Mouse (Mus musculus) intestine, embryonic 15.5 days (tissue): ENCODE data around the gene Cyp2e1. TPM values are rescaled to one million over a fixed set of nuclear protein-coding genes. Genes with fewer than 3 reads are reported as not detected.

Experiments used
- ATAC-seq: fragments of 200-750 bp; cut with Nextera tagmentation; 2 replicates; pipeline ENCODE4 v1.8.0; 2017; ENCODE audit warnings: moderate TSS enrichment, moderate library complexity
- H3K27ac ChIP-seq: fragments of 300-500 bp; sonication (generic); 2 replicates; pipeline ENCODE4 v1.5.1; 2015; ENCODE audit warnings: mild to moderate bottlenecking, inconsistent platforms
- H3K27me3 ChIP-seq: fragments of 300-500 bp; sonication (generic); replicated peaks from 2 replicates; pipeline ENCODE4 v1.6.1; 2015; ENCODE audit warnings: inconsistent platforms
- H3K36me3 ChIP-seq: fragments of 300-500 bp; sonication (generic); 2 replicates; pipeline ENCODE4 v1.6.1; 2015; ENCODE audit warnings: inconsistent platforms
- H3K4me1 ChIP-seq: fragments of 300-500 bp; sonication (generic); replicated peaks from 2 replicates; pipeline ENCODE4 v1.6.1; 2015; ENCODE audit warnings: inconsistent platforms
- H3K4me2 ChIP-seq: fragments of 300-500 bp; sonication (generic); replicated peaks from 2 replicates; pipeline ENCODE4 v1.6.1; 2015; ENCODE audit warnings: mild to moderate bottlenecking, inconsistent platforms
- H3K4me3 ChIP-seq: fragments of 300-500 bp; sonication (generic); replicated peaks from 2 replicates; pipeline ENCODE4 v1.5.1; 2015; ENCODE audit warnings: inconsistent platforms
- H3K9ac ChIP-seq: fragments of 300-500 bp; sonication (generic); 2 replicates; pipeline ENCODE4 v1.6.1; 2015; ENCODE audit warnings: inconsistent platforms
- H3K9me3 ChIP-seq: fragments of 300-500 bp; sonication (generic); 2 replicates; pipeline ENCODE4 v1.6.1; 2016; ENCODE audit warnings: inconsistent platforms
- WGBS: fragments of 180-500 bp; shearing (Covaris S2); methylation state at CpG from one replicate; pipeline ENCODE4 v1.1.7; 2015; 5-methylcytosine and 5-hydroxymethylcytosine counted together
- polyA plus RNA-seq: library from polyadenylated mRNA; unstranded; fragments of >200 nt; fragmentation: Nextera tagmentation; extraction: Ambion mirVana; gene quantifications from 2 replicates; pipeline ENCODE4 v1.2.1, GENCODE M21; 2015

Gene Cyp2e1
- polyA plus RNA-seq, 1 experiment from 2014 or later = not detected

- no peak overlapping the region for H3K9ac ChIP-seq
- H3K4me2 ChIP-seq = no peak overlapping the region
- no peak overlapping the region for H3K27ac ChIP-seq
- H3K9me3 ChIP-seq = no peaks in the 10 kb centered on the region
- 51% methylated on average over 4 of the region's 4 CpGs for WGBS
- no peak for ATAC-seq
- no peaks in the 10 kb centered on the region for H3K27me3 ChIP-seq
- H3K4me3 ChIP-seq = no peak overlapping the region
- H3K36me3 ChIP-seq = no peaks in the 10 kb centered on the region
- 0 out of 2 replicates have a peak, but pooled peaks cover 2% of the 10 kb centered on the region for H3K4me1 ChIP-seq
Measured at GRCm38 (mm10) chr7:140820173-140820572, 56.6 kb downstream of the Cyp2e1 start.

DNA sequence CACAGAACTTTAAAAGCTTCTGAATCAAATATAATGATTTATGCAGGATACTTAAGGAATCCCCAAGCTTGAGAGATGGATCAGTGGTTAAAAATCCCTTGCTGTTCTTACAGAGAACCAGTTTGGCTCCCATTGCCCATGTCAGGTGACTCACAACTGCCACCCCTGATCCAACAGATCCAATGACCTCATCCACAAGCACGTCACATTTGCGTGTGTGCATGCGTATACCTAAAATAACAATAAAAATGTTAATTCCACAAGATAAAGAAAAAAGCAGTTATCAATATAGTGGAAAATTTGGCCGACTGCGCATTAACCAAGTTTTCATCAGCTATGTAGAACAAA lies 57.7 kb downstream of the Cyp2e1 start:
- peak overlapping the region; percentile 42 for H3K4me3 ChIP-seq
- no peaks in the 10 kb centered on the region for H3K9me3 ChIP-seq
- no peak for ATAC-seq
- H3K9ac ChIP-seq = no peak overlapping the region; the same call in 1 of the 2 replicates
- H3K27me3 ChIP-seq = no peaks in the 10 kb centered on the region
- peak overlapping the region; percentile 78 for H3K4me2 ChIP-seq
- H3K4me1 ChIP-seq = 0 out of 2 replicates have a peak, but pooled peaks cover 2% of the 10 kb centered on the region
- 49% methylated on average over 5 of the region's 5 CpGs for WGBS
- no peaks in the 10 kb centered on the region for H3K36me3 ChIP-seq
- no peak overlapping the region for H3K27ac ChIP-seq

GRCm38 (mm10) chr7:140821653-140822329 lies 58.3 kb downstream of the Cyp2e1 start, which contains the start of gene Zfp941:
TSS of gene Zfp941 (minus strand) at chr7:140822178.
- WGBS = 3% methylated on average over 21 of the region's 21 CpGs
- Histone ChIP-seq H3K27ac (no peak within 1 kb of the TSS), H3K36me3 (no peaks in the 10 kb centered on the region), H3K27me3 (no peaks in the 10 kb centered on the region), H3K9ac (peak within 1 kb of the TSS; percentile 38), H3K9me3 (no peaks in the 10 kb centered on the region), H3K4me1 (0 out of 2 replicates have a peak, but pooled peaks cover 2% of the 10 kb centered on the region), H3K4me2 (peak within 1 kb of the TSS; percentile 78), H3K4me3 (peak within 1 kb of the TSS; percentile 42)
- ATAC-seq = peak; percentile 75

- H3K4me2 ChIP-seq = no peak overlapping the region
- 0 out of 2 replicates have a peak, but pooled peaks cover 2% of the 10 kb centered on the region for H3K4me1 ChIP-seq
- WGBS = 92% methylated on average over 4 of the region's 4 CpGs
- H3K9ac ChIP-seq = no peak overlapping the region
- H3K9me3 ChIP-seq = no peaks in the 10 kb centered on the region
- no peak for ATAC-seq
- H3K27ac ChIP-seq = no peak overlapping the region
- H3K4me3 ChIP-seq = no peak overlapping the region
- no peaks in the 10 kb centered on the region for H3K36me3 ChIP-seq
- no peaks in the 10 kb centered on the region for H3K27me3 ChIP-seq
Measured at GRCm38 (mm10) chr7:140822731-140823130, 59.2 kb downstream of the Cyp2e1 start.

Other genes with a start within 250 kb of the Cyp2e1 start
- gene Olfr538, start 195.9 kb upstream of the Cyp2e1 start, polyA plus RNA-seq = not detected in 2 replicates
- gene Olfr46, start 162.5 kb upstream of the Cyp2e1 start, polyA plus RNA-seq = not detected in 2 replicates
- gene Olfr61, start 134.8 kb upstream of the Cyp2e1 start, polyA plus RNA-seq = not detected in 2 replicates
- not detected in 2 replicates for gene Olfr53, start 117.3 kb upstream of the Cyp2e1 start, polyA plus RNA-seq
- not detected in 2 replicates for gene Olfr539, start 103.8 kb upstream of the Cyp2e1 start, polyA plus RNA-seq
- not detected in 2 replicates for gene Olfr45, start 81.8 kb upstream of the Cyp2e1 start, polyA plus RNA-seq
- gene Olfr541, start 66.5 kb upstream of the Cyp2e1 start, polyA plus RNA-seq = not detected in 2 replicates
- gene Syce1, start 24.1 kb downstream of the Cyp2e1 start, polyA plus RNA-seq = 0.40 and 0.48 TPM in 2 replicates
- gene Zfp941, start 58.4 kb downstream of the Cyp2e1 start, polyA plus RNA-seq = 1.6 and 2.0 TPM in 2 replicates
- 4.8 TPM in 2 replicates for gene Urah, start 71.3 kb downstream of the Cyp2e1 start, polyA plus RNA-seq
- not detected in 2 replicates for gene Scgb1c1, start 81.8 kb downstream of the Cyp2e1 start, polyA plus RNA-seq
- gene Odf3, start 84.1 kb downstream of the Cyp2e1 start, polyA plus RNA-seq = not detected in 2 replicates
- 0.54 TPM in 1 of 2 replicates, not detected in the other for gene Gm45785, start 92.6 kb downstream of the Cyp2e1 start, polyA plus RNA-seq
- gene Ric8a, start 93.2 kb downstream of the Cyp2e1 start, polyA plus RNA-seq = 51.9 and 66.6 TPM in 2 replicates
- gene Bet1l, start 93.8 kb downstream of the Cyp2e1 start, polyA plus RNA-seq = 31.7 and 37.1 TPM in 2 replicates
- 194 and 214 TPM in 2 replicates for gene Psmd13, start 118.2 kb downstream of the Cyp2e1 start, polyA plus RNA-seq
- 27.7 and 31.4 TPM in 2 replicates for gene Sirt3, start 118.6 kb downstream of the Cyp2e1 start, polyA plus RNA-seq
- gene Cox8b, start 136.7 kb downstream of the Cyp2e1 start, polyA plus RNA-seq = not detected in 2 replicates
- 42.9 and 46.8 TPM in 2 replicates for gene Nlrp6, start 157.2 kb downstream of the Cyp2e1 start, polyA plus RNA-seq
- 21.6 and 21.9 TPM in 2 replicates for gene Pgghg, start 177.7 kb downstream of the Cyp2e1 start, polyA plus RNA-seq
- 2.4 and 3.4 TPM in 2 replicates for gene Ifitm5, start 186.6 kb downstream of the Cyp2e1 start, polyA plus RNA-seq
- gene Gm45717, start 192.2 kb downstream of the Cyp2e1 start, polyA plus RNA-seq = 0.69 TPM in 1 of 2 replicates, not detected in the other
- gene Ifitm2, start 192.2 kb downstream of the Cyp2e1 start, polyA plus RNA-seq = 1,251 and 1,347 TPM in 2 replicates
- 145 and 148 TPM in 2 replicates for gene Ifitm1, start 203.5 kb downstream of the Cyp2e1 start, polyA plus RNA-seq
- gene Ifitm3, start 247.0 kb downstream of the Cyp2e1 start, polyA plus RNA-seq = 255 and 288 TPM in 2 replicates